ENCODE assay signal across 7 mouse cellular contexts in the genomic region with DNA sequence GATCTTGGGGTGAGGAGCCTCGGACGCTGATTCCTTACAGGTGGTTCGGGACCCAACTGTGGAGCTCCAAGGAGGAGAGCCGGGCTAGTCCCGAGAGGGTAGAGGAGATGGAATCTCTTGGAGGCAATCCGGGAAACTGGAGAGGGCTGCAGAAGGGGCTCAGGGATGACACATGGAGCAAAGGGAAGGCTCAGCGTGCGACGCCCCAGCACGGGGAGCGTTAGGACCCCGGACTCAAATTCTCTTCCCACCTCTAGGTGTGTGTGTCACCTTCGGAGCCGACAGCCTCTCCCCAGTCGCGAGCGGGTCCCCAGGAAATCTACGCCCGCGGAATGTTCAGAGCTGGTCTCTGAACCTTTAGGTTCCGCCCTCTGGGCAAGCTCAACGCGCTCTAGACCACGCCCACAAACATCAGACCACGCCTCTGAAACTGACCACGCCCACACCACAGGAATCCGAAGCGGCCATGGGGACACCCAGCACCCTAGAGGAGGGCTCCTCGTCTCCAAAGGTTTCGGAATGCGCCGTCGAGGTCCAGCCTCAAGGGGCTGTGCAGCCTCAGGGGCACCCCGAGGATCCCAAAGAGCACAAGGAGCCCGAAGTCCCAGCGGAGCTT. TPM values are rescaled to one million over a fixed set of nuclear protein-coding genes. Genes with fewer than 3 reads are reported as not detected.
DNase-seq lines count a peak whose midpoint lies in the region; ATAC-seq and TF ChIP-seq lines count a peak whose summit lies in the region.

No protein-coding gene starts in this region.

- H3K4me1 ChIP-seq in intestine, embryonic 16.5 days (ENCODE audit: control insufficient read depth, insufficient read depth, low read length) = peaks cover 23% of the 10 kb centered on the region
- peaks cover 3 to 6% of the 10 kb centered on the region in 2 experiments; a peak in 3 of 4 replicates for H3K4me1 ChIP-seq in liver, embryonic 14.5 days (replicated peaks; ENCODE audit: control insufficient read depth in 2 of 2, insufficient read depth in 2 of 2, low read length in 1 of 2)
- peaks cover 13% of the 10 kb centered on the region; the same call in 1 of the 2 replicates for H3K4me1 ChIP-seq in stomach, embryonic 16.5 days (ENCODE audit: control insufficient read depth, insufficient read depth, low read length)

- ATAC-seq in granulocyte monocyte progenitor cell, adult 5-6 weeks (replicated peaks; ENCODE audit: poor library complexity, severe bottlenecking) = peak; percentile 73
- ATAC-seq in intestine, embryonic 16.5 days = peak; percentile 76
- ATAC-seq in liver, embryonic 14.5 days (ENCODE audit: insufficient read depth) = peak; percentile 81
- ATAC-seq in stomach, embryonic 16.5 days (ENCODE audit: insufficient read depth, low FRiP score) = peak; percentile 86

- TF ChIP-seq CTCF in liver, embryonic 14.5 days (IDR thresholded peaks at IDR 0.05; ENCODE audit: low read depth) = no peak

- TF ChIP-seq EP300 in liver, embryonic 14.5 days (IDR thresholded peaks at IDR 0.05; ENCODE audit: low read depth) = no peak

- peaks cover 7% of the 10 kb centered on the region; the same call in 1 of the 2 replicates for H3K27me3 ChIP-seq in intestine, embryonic 16.5 days (replicated peaks; ENCODE audit: control insufficient read depth, insufficient read depth, low read length)
- peaks cover 17% of the 10 kb centered on the region for H3K27me3 ChIP-seq in liver, embryonic 14.5 days (ENCODE audit: control insufficient read depth, insufficient read depth, low read length)
- H3K27me3 ChIP-seq in stomach, embryonic 16.5 days (ENCODE audit: control insufficient read depth, insufficient read depth, low read length) = peaks cover 16% of the 10 kb centered on the region

- no peaks in the 10 kb centered on the region for H3K9me3 ChIP-seq in intestine, embryonic 16.5 days (ENCODE audit: control insufficient read depth, low read length)
- H3K9me3 ChIP-seq in liver, embryonic 14.5 days (ENCODE audit: control insufficient read depth, low read length) = no peaks in the 10 kb centered on the region
- no peaks in the 10 kb centered on the region for H3K9me3 ChIP-seq in stomach, embryonic 16.5 days (replicated peaks; ENCODE audit: control insufficient read depth, low read length)

- under 1% methylated on average over 36 of the region's 36 CpGs for WGBS in intestine, embryonic 16.5 days
- WGBS in liver, embryonic 14.5 days (ENCODE audit: insufficient replicate concordance) = under 1% methylated on average over 36 of the region's 36 CpGs
- WGBS in stomach, embryonic 16.5 days = under 1% methylated on average over 36 of the region's 36 CpGs

- DNase-seq in T-cell, adult 2 months (ENCODE audit: low spot score) = peak; percentile 86
- peak; percentile 87 for DNase-seq in embryo, embryonic 10.5 days (ENCODE audit: low spot score)
- peak; percentile 78 to 89 (median 81) for DNase-seq in liver, embryonic 14.5 days (ENCODE audit: low read depth in 3 of 3, low spot score in 3 of 3)
- DNase-seq in naive thymus-derived CD4-positive, alpha-beta T cell, adult 2 months (ENCODE audit: low read depth) = peak; percentile 97

- H3K4me3 ChIP-seq in intestine, embryonic 16.5 days (ENCODE audit: low read length) = peak overlapping the region; percentile 66
- peak overlapping the region; percentile 57 to 65 for H3K4me3 ChIP-seq in liver, embryonic 14.5 days (ENCODE audit: insufficient read depth in 1 of 2, low read depth in 2 of 2, low read length in 2 of 2)
- H3K4me3 ChIP-seq in stomach, embryonic 16.5 days (replicated peaks; ENCODE audit: low read length) = peak overlapping the region; percentile 63

- peak overlapping the region; percentile 75 for H3K9ac ChIP-seq in intestine, embryonic 16.5 days (ENCODE audit: low read depth, low read length)
- peak overlapping the region; percentile 58 for H3K9ac ChIP-seq in liver, embryonic 14.5 days (replicated peaks)
- peak overlapping the region; percentile 80 for H3K9ac ChIP-seq in stomach, embryonic 16.5 days (ENCODE audit: low read length)

- no peaks in the 10 kb centered on the region for H3K36me3 ChIP-seq in intestine, embryonic 16.5 days (ENCODE audit: control insufficient read depth, insufficient read depth, low read length)
- H3K36me3 ChIP-seq in liver, embryonic 14.5 days (replicated peaks; ENCODE audit: control insufficient read depth, insufficient read depth, low read depth) = no peaks in the 10 kb centered on the region
- H3K36me3 ChIP-seq in stomach, embryonic 16.5 days (ENCODE audit: control insufficient read depth, insufficient read depth, low read length) = no peaks in the 10 kb centered on the region

- peak overlapping the region; percentile 89 for H3K27ac ChIP-seq in intestine, embryonic 16.5 days (ENCODE audit: low read length)
- no peak overlapping the region for H3K27ac ChIP-seq in liver, embryonic 14.5 days
- H3K27ac ChIP-seq in stomach, embryonic 16.5 days (ENCODE audit: low read length) = peak overlapping the region; percentile 83

- peak overlapping the region; percentile 78 for H3K4me2 ChIP-seq in intestine, embryonic 16.5 days (ENCODE audit: low read depth, low read length)
- peak overlapping the region; percentile 90 for H3K4me2 ChIP-seq in liver, embryonic 14.5 days (ENCODE audit: low read depth)
- peak overlapping the region; percentile 89 for H3K4me2 ChIP-seq in stomach, embryonic 16.5 days (ENCODE audit: low read depth, low read length)

RNA-seq across cellular contexts. Expression of a gene that starts 0.4 kb away (rescaled TPM):
- 1.8 and 6.4 TPM in 2 replicates for total RNA-seq in granulocyte monocyte progenitor cell, adult 5-6 weeks (2014; fragmentation: Nextera tagmentation)
- total RNA-seq in granulocyte monocyte progenitor cell, adult 5-6 weeks (2017) = 7.6 and 13.5 TPM in 2 replicates
- polyA plus RNA-seq in intestine, embryonic 16.5 days (2015; fragmentation: Nextera tagmentation; extraction: Ambion mirVana) = 0.35 and 0.36 TPM in 2 replicates
- 0.38 and 0.59 TPM in 2 replicates for polyA plus RNA-seq in liver, embryonic 14.5 days (2012; rRNA removed)
- polyA plus RNA-seq in liver, embryonic 14.5 days (2014; fragmentation: Nextera tagmentation; extraction: Ambion mirVana) = 0.06 and 0.15 TPM in 2 replicates
- 0.70 and 0.72 TPM in 2 replicates for polyA plus RNA-seq in stomach, embryonic 16.5 days (2015; fragmentation: Nextera tagmentation; extraction: Ambion mirVana)

RNA-seq across cellular contexts. Expression of a gene that starts 23.5 kb away (rescaled TPM):
- 0.41 and 0.75 TPM in 2 replicates for total RNA-seq in granulocyte monocyte progenitor cell, adult 5-6 weeks (2014; fragmentation: Nextera tagmentation)
- total RNA-seq in granulocyte monocyte progenitor cell, adult 5-6 weeks (2017) = not detected in 2 replicates
- 3.1 TPM in 2 replicates for polyA plus RNA-seq in intestine, embryonic 16.5 days (2015; fragmentation: Nextera tagmentation; extraction: Ambion mirVana)
- polyA plus RNA-seq in liver, embryonic 14.5 days (2012; rRNA removed) = 0.09 and 0.11 TPM in 2 replicates
- polyA plus RNA-seq in liver, embryonic 14.5 days (2014; fragmentation: Nextera tagmentation; extraction: Ambion mirVana) = 0.04 TPM in 1 of 2 replicates, not detected in the other
- polyA plus RNA-seq in stomach, embryonic 16.5 days (2015; fragmentation: Nextera tagmentation; extraction: Ambion mirVana) = 3.5 and 4.0 TPM in 2 replicates

RNA-seq across cellular contexts. Expression of a gene that starts 23.6 kb away (rescaled TPM):
- total RNA-seq in granulocyte monocyte progenitor cell, adult 5-6 weeks (2014; fragmentation: Nextera tagmentation) = 50.4 and 71.3 TPM in 2 replicates
- 23.4 and 28.3 TPM in 2 replicates for total RNA-seq in granulocyte monocyte progenitor cell, adult 5-6 weeks (2017)
- polyA plus RNA-seq in intestine, embryonic 16.5 days (2015; fragmentation: Nextera tagmentation; extraction: Ambion mirVana) = 33.2 and 38.1 TPM in 2 replicates
- polyA plus RNA-seq in liver, embryonic 14.5 days (2012; rRNA removed) = 14.8 and 16.5 TPM in 2 replicates
- 24.8 and 27.3 TPM in 2 replicates for polyA plus RNA-seq in liver, embryonic 14.5 days (2014; fragmentation: Nextera tagmentation; extraction: Ambion mirVana)
- 35.6 and 43.4 TPM in 2 replicates for polyA plus RNA-seq in stomach, embryonic 16.5 days (2015; fragmentation: Nextera tagmentation; extraction: Ambion mirVana)

RNA-seq across cellular contexts. Expression of a gene that starts 25.4 kb away (rescaled TPM):
- total RNA-seq in granulocyte monocyte progenitor cell, adult 5-6 weeks (2014; fragmentation: Nextera tagmentation) = not detected in 2 replicates
- not detected in 2 replicates for total RNA-seq in granulocyte monocyte progenitor cell, adult 5-6 weeks (2017)
- polyA plus RNA-seq in intestine, embryonic 16.5 days (2015; fragmentation: Nextera tagmentation; extraction: Ambion mirVana) = 0.27 and 0.49 TPM in 2 replicates
- polyA plus RNA-seq in liver, embryonic 14.5 days (2012; rRNA removed) = 0.03 TPM in 1 of 2 replicates, not detected in the other
- not detected in 2 replicates for polyA plus RNA-seq in liver, embryonic 14.5 days (2014; fragmentation: Nextera tagmentation; extraction: Ambion mirVana)
- 95.4 and 131 TPM in 2 replicates for polyA plus RNA-seq in stomach, embryonic 16.5 days (2015; fragmentation: Nextera tagmentation; extraction: Ambion mirVana)
